Mouse (Mus musculus): ENCODE measurements around the gene Gm11011.

Gene Gm11011

GRCm38 (mm10) chr2:169586688-169587087, 857 bp downstream of the Gm11011 start:
- no peak for DNase-seq

- no peak for DNase-seq
Measured at GRCm38 (mm10) chr2:169585631-169586285, 1.8 kb downstream of the Gm11011 start.

- DNase-seq: no peak
Measured at GRCm38 (mm10) chr2:169584745-169585456, 2.6 kb downstream of the Gm11011 start.

DNA sequence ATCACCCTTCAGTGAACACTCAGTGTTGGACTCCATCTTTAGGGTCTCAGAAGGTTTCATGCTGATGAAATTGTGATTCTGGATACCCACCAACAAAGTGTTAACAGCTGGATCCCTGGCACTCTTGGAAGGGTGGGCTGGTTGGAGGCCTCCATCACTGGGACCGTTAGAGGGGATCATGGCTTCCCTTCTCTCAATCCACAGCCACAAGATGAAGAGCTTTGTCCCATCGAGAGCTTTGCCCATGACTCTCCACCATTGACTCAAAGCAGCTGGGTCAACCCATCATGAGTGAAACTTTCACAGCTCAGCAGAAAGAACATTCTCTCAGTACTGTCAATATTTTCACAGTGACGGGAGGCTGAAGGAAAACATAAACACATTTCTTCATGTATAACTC, 4.1 kb downstream of the Gm11011 start:
- no peak for DNase-seq

- DNase-seq: no peak
Measured at GRCm38 (mm10) chr2:169577508-169578196, 9.9 kb downstream of the Gm11011 start.

- DNase-seq: no peak
Measured at GRCm38 (mm10) chr2:169570063-169570462, 17.5 kb downstream of the Gm11011 start.

DNA sequence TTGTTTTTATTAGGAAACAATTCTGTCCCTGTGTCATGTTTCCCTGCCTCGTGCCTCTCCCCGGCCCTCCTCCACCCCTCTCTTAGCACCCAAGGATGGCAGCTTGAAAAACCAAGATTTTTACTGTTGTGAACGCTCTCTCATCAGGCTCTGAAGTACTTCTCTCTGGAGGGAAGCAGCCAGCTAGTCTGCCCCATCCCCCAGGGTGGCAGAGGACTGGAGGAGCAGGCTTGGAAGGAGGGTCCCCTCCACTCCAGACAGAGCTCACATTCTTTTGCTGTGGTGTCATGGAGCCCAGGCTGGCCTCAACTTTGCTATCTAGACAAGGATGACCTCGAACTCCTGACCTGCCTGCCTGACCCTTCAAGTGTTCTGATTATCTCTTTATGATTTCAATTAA, 21.4 kb downstream of the Gm11011 start:
- DNase-seq: no peak

GRCm38 (mm10) chr2:169565751-169566150, 21.8 kb downstream of the Gm11011 start:
- no peak for DNase-seq

- DNase-seq: no peak
Measured at GRCm38 (mm10) chr2:169545674-169546073, 41.9 kb downstream of the Gm11011 start.

DNA sequence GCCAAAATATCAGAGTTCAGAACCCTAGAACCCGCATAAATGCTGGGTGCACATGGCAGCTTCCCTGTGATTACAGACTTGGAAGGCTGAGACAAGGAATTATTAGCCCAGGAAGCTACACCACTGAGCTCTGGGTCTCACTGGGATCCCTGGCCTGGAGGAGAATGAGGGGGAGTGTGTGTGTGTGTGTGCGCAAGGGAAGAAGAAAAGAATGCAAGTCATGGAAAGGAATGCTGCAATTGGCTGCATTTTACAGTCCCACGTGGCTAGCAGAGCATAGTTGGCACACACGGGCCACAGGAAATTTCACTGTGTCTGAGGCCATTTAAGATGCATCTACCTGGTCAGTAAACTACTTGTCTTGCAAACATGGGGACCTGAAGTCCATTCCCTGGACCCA, 48.6 kb downstream of the Gm11011 start:
- DNase-seq: no peak
